Comparison of ENCODE assay signal across 11 mouse cellular contexts in the genomic region with DNA sequence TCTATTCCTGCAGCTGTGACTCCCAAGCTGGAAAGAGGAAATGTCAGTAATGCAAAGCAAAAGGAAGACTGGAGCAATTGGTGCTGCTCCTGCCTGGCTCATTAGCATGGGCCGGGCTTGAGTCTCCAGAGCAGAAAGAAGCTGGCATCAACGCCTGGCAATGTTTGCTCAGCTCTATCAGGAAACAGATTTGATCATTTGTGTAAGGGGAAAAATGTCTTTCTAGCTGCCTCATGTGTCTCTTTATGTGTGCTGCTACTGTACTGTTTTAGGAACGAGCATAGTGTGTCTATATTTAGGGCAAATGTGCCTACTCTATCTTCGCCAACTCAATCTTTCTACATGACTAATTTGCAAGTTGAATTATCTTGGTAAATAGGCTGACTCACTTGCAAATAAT.
A peak's percentile ranks its signal among the peaks of the same experiment; 100 is the strongest.
DNase-seq lines count a peak whose midpoint lies in the region; ATAC-seq lines count a peak whose summit lies in the region.
"Had no signal": no experiment of that assay in that cellular context is flagged by ENCODE, and none has a peak within 500 bp of the region (broad histone marks: within the 10 kb centered on the region; RNA-seq: fewer than 3 reads in every experiment).

No protein-coding gene starts in this region.

- no peak; the same call in 1 of the 2 replicates for ATAC-seq in hindbrain, embryonic 14.5 days (ENCODE audit: low FRiP score)
- no peak for ATAC-seq in hindbrain, embryonic 11.5 days (ENCODE audit: low FRiP score)
- ATAC-seq in frontal cortex, adult (ENCODE audit: low TSS enrichment), result peak; percentile 90

- no peak for DNase-seq in hindbrain, embryonic 14.5 days (ENCODE audit: low spot score)
- DNase-seq in hindbrain, embryonic 11.5 days (ENCODE audit: low spot score), result no peak
- peak; percentile 39 to 68 for DNase-seq in layer of hippocampus, postnatal 14 days (ENCODE audit: low spot score in 2 of 2)
- DNase-seq in right cerebral cortex, postnatal 10 days (ENCODE audit: low spot score in 2 of 2), result peak; percentile 71 to 80
- no peak for DNase-seq in urinary bladder, postnatal 14 days (ENCODE audit: low spot score)
- no peak for DNase-seq in liver
- DNase-seq: gastrocnemius, postnatal 14 days; heart, postnatal 14 days had no signal

- H3K4me2 ChIP-seq in hindbrain, embryonic 14.5 days (replicated peaks), result no peak overlapping the region
- no peak overlapping the region for H3K4me2 ChIP-seq in hindbrain, embryonic 11.5 days (replicated peaks; ENCODE audit: low read depth, low read length)
- H3K4me2 ChIP-seq: liver, embryonic 15.5 days had no signal

- WGBS in hindbrain, embryonic 14.5 days, result 63% methylated on average over 4 of the region's 4 CpGs
- 82% methylated on average over 4 of the region's 4 CpGs for WGBS in hindbrain, embryonic 11.5 days

- 0 out of 2 replicates have a peak overlapping the region, but pooled peaks have one; percentile 26 for H3K27ac ChIP-seq in hindbrain, embryonic 14.5 days
- H3K27ac ChIP-seq in hindbrain, embryonic 11.5 days (ENCODE audit: low read depth, low read length), result no peak overlapping the region
- H3K27ac ChIP-seq: liver, embryonic 15.5 days; stomach, postnatal 0 days had no signal

- no peaks in the 10 kb centered on the region for H3K9me3 ChIP-seq in hindbrain, embryonic 14.5 days (ENCODE audit: control insufficient read depth, low read length)
- no peaks in the 10 kb centered on the region for H3K9me3 ChIP-seq in hindbrain, embryonic 11.5 days (ENCODE audit: control insufficient read depth, low read length)
- H3K9me3 ChIP-seq: liver, embryonic 15.5 days had no signal

- H3K9ac ChIP-seq in hindbrain, embryonic 14.5 days, result no peak overlapping the region
- H3K9ac ChIP-seq in hindbrain, embryonic 11.5 days (ENCODE audit: low read depth, low read length), result no peak overlapping the region
- H3K9ac ChIP-seq: liver, embryonic 15.5 days had no signal

- H3K27me3 ChIP-seq in hindbrain, embryonic 14.5 days (ENCODE audit: control insufficient read depth, insufficient read depth, low read length), result no peaks in the 10 kb centered on the region
- no peaks in the 10 kb centered on the region for H3K27me3 ChIP-seq in hindbrain, embryonic 11.5 days (ENCODE audit: control insufficient read depth, insufficient read depth, low read length)
- H3K27me3 ChIP-seq: liver, embryonic 15.5 days had no signal

- no peak overlapping the region for H3K4me3 ChIP-seq in hindbrain, embryonic 14.5 days (replicated peaks; ENCODE audit: low read length)
- no peak overlapping the region for H3K4me3 ChIP-seq in hindbrain, embryonic 11.5 days (ENCODE audit: low read depth, low read length)
- H3K4me3 ChIP-seq: liver, embryonic 15.5 days had no signal

- H3K4me1 ChIP-seq in hindbrain, embryonic 14.5 days (replicated peaks; ENCODE audit: control insufficient read depth, insufficient read depth, low read length), result no peaks in the 10 kb centered on the region
- no peaks in the 10 kb centered on the region for H3K4me1 ChIP-seq in hindbrain, embryonic 11.5 days (replicated peaks; ENCODE audit: control insufficient read depth, insufficient read depth, low read length)
- H3K4me1 ChIP-seq: liver, embryonic 15.5 days had no signal

- H3K36me3 ChIP-seq in hindbrain, embryonic 14.5 days (replicated peaks; ENCODE audit: control insufficient read depth, insufficient read depth), result no peaks in the 10 kb centered on the region
- H3K36me3 ChIP-seq in hindbrain, embryonic 11.5 days (ENCODE audit: control insufficient read depth, insufficient read depth, low read length), result no peaks in the 10 kb centered on the region
- H3K36me3 ChIP-seq: liver, embryonic 15.5 days had no signal

Comparison
In these comparisons a context has a peak if more than half of its experiments do, and no peak if none do; other contexts are left out.
1. DNase-seq: peak in layer of hippocampus, postnatal 14 days (2 of 2) and right cerebral cortex, postnatal 10 days (2 of 2); none in hindbrain, embryonic 14.5 days (single experiment), hindbrain, embryonic 11.5 days (single experiment), urinary bladder, postnatal 14 days (single experiment) and liver (single experiment).